Mouse (Mus musculus) cerebellum, postnatal 4 days (tissue): ENCODE data around the gene Map2k7.
A peak's percentile ranks its signal among the peaks of the same experiment; 100 is the strongest.

Experiments
- DNase-seq, 2 experiments: peaks; one replicate each; pipeline ENCODE4 v3.0.0; 2022; ENCODE audit warnings: low spot score in 2 of 2, mixed read lengths in 1 of 2

The Map2k7 gene

GRCm38 (mm10) chr8:4238434-4239192, at the start of gene Map2k7, which contains the start of gene Gm49320:
Gene Map2k7, plus strand, starts transcription at chr8:4238740.
Gene Gm49320, plus strand, starts transcription at chr8:4238865.
- peak; percentile 100 for DNase-seq

- DNase-seq: no peak
These were observed 49.4 kb upstream of the Map2k7 start for GRCm38 (mm10) chr8:4189031-4189722.

- DNase-seq: no peak
These were observed 46.2 kb upstream of the Map2k7 start for GRCm38 (mm10) chr8:4192305-4192704.

- peak; percentile 88 to 92 for DNase-seq
These were observed 45.5 kb upstream of the Map2k7 start for GRCm38 (mm10) chr8:4192807-4193587.

GRCm38 (mm10) chr8:4193588-4193894, 45.0 kb upstream of the Map2k7 start:
- no peak for DNase-seq

- no peak for DNase-seq
These were observed 37.2 kb upstream of the Map2k7 start for GRCm38 (mm10) chr8:4201321-4201720.

- DNase-seq: no peak
These were observed 33.1 kb upstream of the Map2k7 start for GRCm38 (mm10) chr8:4205246-4206123.

- no peak for DNase-seq
These were observed 32.1 kb upstream of the Map2k7 start for GRCm38 (mm10) chr8:4206182-4207015.

- no peak for DNase-seq
These were observed 31.6 kb upstream of the Map2k7 start for GRCm38 (mm10) chr8:4207016-4207350.

GRCm38 (mm10) chr8:4211097-4211496, 27.4 kb upstream of the Map2k7 start:
- no peak for DNase-seq

- DNase-seq: peak in 1 of 2 experiments; percentile 18
These were observed 25.7 kb upstream of the Map2k7 start for GRCm38 (mm10) chr8:4212809-4213209.

GRCm38 (mm10) chr8:4213210-4214005, 25.1 kb upstream of the Map2k7 start:
- DNase-seq: peak in 1 of 2 experiments; percentile 43

GRCm38 (mm10) chr8:4214006-4214980, 24.2 kb upstream of the Map2k7 start:
- no peak for DNase-seq

GRCm38 (mm10) chr8:4216296-4216695, 22.2 kb upstream of the Map2k7 start:
- no peak for DNase-seq

- peak; percentile 52 to 79 for DNase-seq
These were observed 21.5 kb upstream of the Map2k7 start, which contains the start of gene Prr36 for GRCm38 (mm10) chr8:4216791-4217621. Gene Prr36, minus strand, starts transcription at chr8:4217459.

- DNase-seq: no peak
These were observed 18.9 kb upstream of the Map2k7 start for GRCm38 (mm10) chr8:4219617-4220016.

- no peak for DNase-seq
These were observed 16.5 kb upstream of the Map2k7 start for GRCm38 (mm10) chr8:4222059-4222458.

GRCm38 (mm10) chr8:4226323-4226722, 12.2 kb upstream of the Map2k7 start:
- no peak for DNase-seq
